Mouse (Mus musculus): ENCODE measurements around the gene Srebf2.

DNA sequence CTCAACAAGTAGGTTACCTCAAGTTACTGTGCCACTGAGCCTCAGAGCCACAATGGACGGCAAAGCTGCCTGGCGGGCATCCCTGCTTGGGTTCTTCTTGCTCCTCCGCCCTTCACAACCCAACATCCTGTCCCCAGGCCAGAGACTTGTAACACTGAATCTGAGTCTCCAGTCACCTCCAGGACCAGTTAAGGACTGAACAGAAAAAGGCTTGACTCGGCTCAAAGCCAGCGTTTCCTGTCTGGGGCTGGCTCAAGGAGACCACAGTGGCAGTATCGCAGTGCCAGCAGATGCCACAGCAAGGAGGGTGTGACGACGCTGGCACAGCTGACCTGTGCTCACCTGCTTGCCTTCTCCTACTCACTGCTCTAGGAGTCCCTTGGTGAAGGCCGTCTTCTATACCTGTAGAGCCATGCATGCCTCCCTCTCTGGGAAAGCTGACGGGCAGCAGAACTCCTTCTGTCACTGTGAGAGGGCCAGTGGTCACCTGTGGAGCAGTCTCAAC lies 50.3 kb downstream of the Srebf2 start:
- TF ChIP-seq CTCF (IDR thresholded peaks at IDR 0.05; ENCODE audit: borderline replicate concordance, control insufficient read depth, extremely low read depth, insufficient read depth, low read length, poor library complexity) (no peak), POLR2A (IDR thresholded peaks at IDR 0.05; ENCODE audit: control insufficient read depth, extremely low read depth, insufficient read depth, low read length, poor library complexity) (no peak)
